Mouse (Mus musculus) liver, embryonic 15.5 days (tissue): ENCODE measurements at regions not wholly inside any gene's neighbourhood (a gene's known extent, or its start where the extent isn't known, plus 50 kb on each side); places are given as distances from the start of the nearest gene placed in this dataset.

Source experiments
- ATAC-seq: fragments of 200-750 bp; cut with Nextera tagmentation; 2 replicates; pipeline ENCODE4 v1.8.0; 2017; ENCODE audit warnings: moderate number of reproducible peaks, mild to moderate bottlenecking, moderate library complexity; ENCODE audit not compliant: insufficient read depth
- H3K27ac ChIP-seq: fragments of 300-500 bp; sonication (generic); replicated peaks from 2 replicates; pipeline ENCODE4 v1.5.1; 2015; ENCODE audit warnings: mild to moderate bottlenecking, inconsistent platforms
- H3K27me3 ChIP-seq: fragments of 300-500 bp; sonication (generic); 2 replicates; pipeline ENCODE4 v1.6.1; 2015; ENCODE audit warnings: mild to moderate bottlenecking, inconsistent platforms
- H3K36me3 ChIP-seq: fragments of 300-500 bp; sonication (generic); replicated peaks from 2 replicates; pipeline ENCODE4 v1.6.1; 2015; ENCODE audit warnings: moderate library complexity, mild to moderate bottlenecking, inconsistent platforms
- H3K4me1 ChIP-seq: fragments of 300-500 bp; sonication (generic); replicated peaks from 2 replicates; pipeline ENCODE4 v1.6.1; 2015; ENCODE audit warnings: inconsistent platforms
- H3K4me2 ChIP-seq: fragments of 300-500 bp; sonication (generic); 2 replicates; pipeline ENCODE4 v1.6.1; 2015; ENCODE audit warnings: moderate library complexity, mild to moderate bottlenecking, inconsistent platforms
- H3K4me3 ChIP-seq: fragments of 300-500 bp; sonication (generic); replicated peaks from 2 replicates; pipeline ENCODE4 v1.5.1; 2015; ENCODE audit warnings: mild to moderate bottlenecking, inconsistent platforms
- H3K9ac ChIP-seq: fragments of 300-500 bp; sonication (generic); 2 replicates; pipeline ENCODE4 v1.6.1; 2015; ENCODE audit warnings: moderate library complexity, mild to moderate bottlenecking, inconsistent platforms
- H3K9me3 ChIP-seq: fragments of 300-500 bp; sonication (generic); replicated peaks from 2 replicates; pipeline ENCODE4 v1.6.1; 2016; ENCODE audit warnings: inconsistent platforms
- WGBS: fragments of 180-500 bp; shearing (Covaris S2); methylation state at CpG from one replicate; pipeline ENCODE4 v1.1.7; 2015; ENCODE audit warnings: mixed read lengths; ENCODE audit not compliant: insufficient replicate concordance; 5-methylcytosine and 5-hydroxymethylcytosine counted together

- H3K9ac ChIP-seq: no peak overlapping the region
- ATAC-seq: no peak
- H3K36me3 ChIP-seq: no peaks in the 10 kb centered on the region
- 68% methylated on average over 11 of the region's 11 CpGs for whole genome bisulfite sequencing
- no peak overlapping the region for H3K4me2 ChIP-seq
- no peak overlapping the region for H3K27ac ChIP-seq
- no peaks in the 10 kb centered on the region for H3K9me3 ChIP-seq
- no peaks in the 10 kb centered on the region for H3K4me1 ChIP-seq
- no peak overlapping the region for H3K4me3 ChIP-seq
- H3K27me3 ChIP-seq: 0 out of 2 replicates have a peak, but pooled peaks cover 3% of the 10 kb centered on the region
Observed at GRCm38 (mm10) chr11:79823631-79824310, 138.4 kb downstream of the Utp6 start.

GRCm38 (mm10) chr11:79821986-79822385 is 140.2 kb downstream of the Utp6 start:
- Histone ChIP-seq H3K9me3 (no peaks in the 10 kb centered on the region), H3K4me2 (no peak overlapping the region), H3K4me1 (no peaks in the 10 kb centered on the region), H3K9ac (no peak overlapping the region), H3K4me3 (no peak overlapping the region), H3K36me3 (no peaks in the 10 kb centered on the region), H3K27ac (no peak overlapping the region), H3K27me3 (0 out of 2 replicates have a peak, but pooled peaks cover 3% of the 10 kb centered on the region)
- ATAC-seq: no peak
- 62% methylated on average over 5 of the region's 5 CpGs for WGBS

- no peaks in the 10 kb centered on the region for H3K27me3 ChIP-seq
- H3K9ac ChIP-seq: no peak overlapping the region
- 75% methylated on average over 3 of the region's 3 CpGs for WGBS
- no peaks in the 10 kb centered on the region for H3K36me3 ChIP-seq
- no peak overlapping the region for H3K4me3 ChIP-seq
- H3K4me2 ChIP-seq: no peak overlapping the region
- no peak overlapping the region for H3K27ac ChIP-seq
- no peaks in the 10 kb centered on the region for H3K9me3 ChIP-seq
- ATAC-seq: no peak
- H3K4me1 ChIP-seq: no peaks in the 10 kb centered on the region
Observed at GRCm38 (mm10) chr11:79815156-79815555, 147.0 kb downstream of the Utp6 start.

- H3K36me3 ChIP-seq: no peaks in the 10 kb centered on the region
- H3K9ac ChIP-seq: no peak overlapping the region
- no peaks in the 10 kb centered on the region for H3K4me1 ChIP-seq
- peaks cover 6% of the 10 kb centered on the region; the same call in 1 of the 2 replicates for H3K27me3 ChIP-seq
- no peak for ATAC-seq
- H3K4me2 ChIP-seq: no peak overlapping the region
- H3K4me3 ChIP-seq: no peak overlapping the region
- H3K27ac ChIP-seq: no peak overlapping the region
- no peaks in the 10 kb centered on the region for H3K9me3 ChIP-seq
- 24% methylated on average over 17 of the region's 17 CpGs for WGBS
Observed at GRCm38 (mm10) chr11:79806911-79807466, 155.2 kb downstream of the Utp6 start.

DNA sequence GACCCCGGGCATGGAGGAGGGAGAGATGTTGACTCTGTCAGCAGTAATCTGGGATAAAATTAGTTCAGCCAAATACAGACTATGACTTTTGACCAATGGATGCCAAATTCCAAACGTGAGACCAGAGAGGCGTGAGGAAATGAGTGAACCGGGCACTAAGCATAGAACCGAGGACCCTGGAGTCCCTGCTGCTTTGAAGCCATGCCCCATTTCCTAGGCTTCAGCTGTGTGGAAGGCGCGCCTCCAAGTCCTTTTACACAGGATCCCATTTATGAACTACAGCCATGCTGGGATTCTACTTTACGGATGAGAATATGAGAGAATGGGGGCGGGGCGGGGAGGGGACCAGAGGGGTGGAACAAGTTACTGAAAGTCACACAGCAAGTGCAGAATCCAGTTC is 155.8 kb downstream of the Utp6 start:
- no peak overlapping the region for H3K4me2 ChIP-seq
- WGBS: 73% methylated on average over 10 of the region's 10 CpGs
- H3K36me3 ChIP-seq: no peaks in the 10 kb centered on the region
- H3K9me3 ChIP-seq: no peaks in the 10 kb centered on the region
- H3K27ac ChIP-seq: no peak overlapping the region
- no peak overlapping the region for H3K4me3 ChIP-seq
- ATAC-seq: no peak
- H3K4me1 ChIP-seq: no peaks in the 10 kb centered on the region
- H3K27me3 ChIP-seq: peaks cover 6% of the 10 kb centered on the region; the same call in 1 of the 2 replicates
- H3K9ac ChIP-seq: no peak overlapping the region

GRCm38 (mm10) chr11:79805981-79806415 is 156.2 kb downstream of the Utp6 start:
- WGBS: 69% methylated on average over 10 of the region's 10 CpGs
- ATAC-seq: no peak
- H3K9me3 ChIP-seq: no peaks in the 10 kb centered on the region

GRCm38 (mm10) chr11:79803971-79804370 is 158.2 kb downstream of the Utp6 start:
- H3K4me3 ChIP-seq: no peak overlapping the region
- no peaks in the 10 kb centered on the region for H3K36me3 ChIP-seq
- H3K27me3 ChIP-seq: peaks cover 6% of the 10 kb centered on the region; the same call in 1 of the 2 replicates
- H3K27ac ChIP-seq: no peak overlapping the region
- no peaks in the 10 kb centered on the region for H3K9me3 ChIP-seq
- no peak for ATAC-seq
- H3K4me2 ChIP-seq: no peak overlapping the region
- no peak overlapping the region for H3K9ac ChIP-seq
- no peaks in the 10 kb centered on the region for H3K4me1 ChIP-seq
- 53% methylated on average over 2 of the region's 2 CpGs for WGBS

More at GRCm38 (mm10) chr11:79805981-79806415, 156.2 kb downstream of the Utp6 start:
- Histone ChIP-seq H3K4me1 (no peaks in the 10 kb centered on the region), H3K9ac (no peak overlapping the region), H3K36me3 (no peaks in the 10 kb centered on the region), H3K27ac (no peak overlapping the region), H3K27me3 (peaks cover 6% of the 10 kb centered on the region; the same call in 1 of the 2 replicates), H3K4me2 (no peak overlapping the region), H3K4me3 (no peak overlapping the region)

- no peak for ATAC-seq
- no peaks in the 10 kb centered on the region for H3K9me3 ChIP-seq
Observed at GRCm38 (mm10) chr11:79803006-79803405, 159.2 kb downstream of the Utp6 start.

DNA sequence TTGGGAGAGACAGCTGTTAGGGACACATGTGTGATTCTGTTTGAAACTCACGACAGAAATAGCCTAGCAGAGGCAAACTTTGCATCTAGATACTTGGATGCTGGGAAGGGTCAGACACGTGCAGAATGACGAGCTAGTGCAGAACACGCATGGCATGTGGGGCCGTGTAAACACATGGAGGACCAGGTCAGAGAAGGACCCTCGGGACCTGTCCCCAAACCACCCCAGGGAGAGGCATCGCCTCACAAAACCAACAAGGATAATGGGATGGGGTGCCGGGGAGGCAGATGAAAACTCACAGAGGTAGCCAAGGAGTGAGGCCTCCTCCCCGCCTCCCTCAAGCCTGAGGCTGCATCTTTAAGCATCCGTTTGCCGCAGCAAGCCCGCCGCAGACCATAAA is 159.6 kb downstream of the Utp6 start:
- Histone ChIP-seq H3K27ac (no peak overlapping the region), H3K36me3 (no peaks in the 10 kb centered on the region), H3K4me2 (no peak overlapping the region), H3K9me3 (no peaks in the 10 kb centered on the region), H3K27me3 (peaks cover 6% of the 10 kb centered on the region; the same call in 1 of the 2 replicates), H3K4me3 (no peak overlapping the region), H3K9ac (no peak overlapping the region), H3K4me1 (no peaks in the 10 kb centered on the region)
- 74% methylated on average over 13 of the region's 13 CpGs for WGBS
- no peak for ATAC-seq

More at GRCm38 (mm10) chr11:79803006-79803405, 159.2 kb downstream of the Utp6 start:
- no peak overlapping the region for H3K9ac ChIP-seq
- peaks cover 6% of the 10 kb centered on the region; the same call in 1 of the 2 replicates for H3K27me3 ChIP-seq
- H3K4me2 ChIP-seq: no peak overlapping the region
- H3K36me3 ChIP-seq: no peaks in the 10 kb centered on the region
- no peaks in the 10 kb centered on the region for H3K4me1 ChIP-seq
- no peak overlapping the region for H3K4me3 ChIP-seq
- WGBS: 54% methylated on average over 5 of the region's 5 CpGs
- no peak overlapping the region for H3K27ac ChIP-seq

DNA sequence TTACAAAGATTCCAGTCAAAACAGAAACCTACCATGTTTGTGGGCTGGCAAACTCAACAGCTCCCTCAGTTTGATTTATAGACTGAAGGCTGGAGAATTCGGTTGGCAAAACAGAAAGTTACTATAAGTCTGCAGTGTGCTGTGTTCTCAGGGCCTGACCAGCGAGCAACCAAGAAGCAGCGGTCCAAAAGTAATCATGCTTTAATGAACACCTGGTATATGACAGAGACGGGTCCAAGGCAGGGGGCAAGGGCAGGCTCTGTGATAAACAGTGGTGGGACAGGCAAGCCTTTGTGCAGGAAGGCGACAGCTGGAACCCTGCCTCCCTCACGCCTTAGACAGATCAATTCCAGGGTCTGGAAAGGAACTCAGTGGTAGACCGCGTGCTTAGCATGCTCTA is 161.9 kb downstream of the Utp6 start:
- H3K27ac ChIP-seq: no peak overlapping the region
- H3K4me2 ChIP-seq: no peak overlapping the region
- H3K36me3 ChIP-seq: no peaks in the 10 kb centered on the region
- no peak for ATAC-seq
- no peak overlapping the region for H3K9ac ChIP-seq
- no peaks in the 10 kb centered on the region for H3K27me3 ChIP-seq
- WGBS: 60% methylated on average over 8 of the region's 8 CpGs
- H3K4me1 ChIP-seq: no peaks in the 10 kb centered on the region
- H3K4me3 ChIP-seq: no peak overlapping the region
- no peaks in the 10 kb centered on the region for H3K9me3 ChIP-seq

DNA sequence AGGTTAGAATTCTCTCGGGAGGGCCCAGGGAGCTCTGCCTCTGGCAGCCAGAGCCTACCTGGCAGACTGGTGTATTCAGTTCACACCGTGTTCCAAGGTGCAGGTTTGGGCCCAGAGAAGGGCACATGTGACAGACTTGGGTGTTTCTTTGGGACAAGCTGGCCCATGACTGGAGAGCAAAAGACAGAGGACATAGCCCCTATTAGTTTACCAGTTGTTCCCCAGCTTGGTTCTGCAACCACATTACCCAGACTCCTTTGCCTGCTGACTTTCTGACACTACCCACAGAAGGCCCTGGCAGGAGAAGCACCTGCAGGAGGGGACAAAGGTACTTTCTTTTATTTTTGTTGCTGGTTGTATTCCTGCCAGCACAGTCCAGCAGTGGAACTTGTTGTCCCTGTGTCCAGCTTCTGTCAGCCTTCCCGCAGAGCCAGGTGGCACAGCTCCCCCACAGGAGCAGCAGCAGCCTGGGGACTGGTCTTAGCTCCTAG is 173.9 kb downstream of the Utp6 start:
- Histone ChIP-seq H3K27ac (no peak overlapping the region), H3K9me3 (no peaks in the 10 kb centered on the region), H3K4me3 (no peak overlapping the region), H3K4me1 (peaks cover 33% of the 10 kb centered on the region), H3K4me2 (no peak overlapping the region), H3K36me3 (no peaks in the 10 kb centered on the region), H3K9ac (no peak overlapping the region), H3K27me3 (0 out of 2 replicates have a peak, but pooled peaks cover 4% of the 10 kb centered on the region)
- no peak for ATAC-seq
- 58% methylated on average over 3 of the region's 3 CpGs for WGBS
